Mouse (Mus musculus): ENCODE results near the gene Zc3h10. TPM values are rescaled to one million over a fixed set of nuclear protein-coding genes. Genes with fewer than 3 reads are reported as not detected.
"Not testable (repeated sequence)": the region's sequence is repeated elsewhere in the genome, so short reads cannot be mapped to it uniquely, and the experiment has no call there.

The Zc3h10 gene
- total RNA-seq, 2 experiments from 2014 or later, result 15.9 to 20.7 TPM

DNA sequence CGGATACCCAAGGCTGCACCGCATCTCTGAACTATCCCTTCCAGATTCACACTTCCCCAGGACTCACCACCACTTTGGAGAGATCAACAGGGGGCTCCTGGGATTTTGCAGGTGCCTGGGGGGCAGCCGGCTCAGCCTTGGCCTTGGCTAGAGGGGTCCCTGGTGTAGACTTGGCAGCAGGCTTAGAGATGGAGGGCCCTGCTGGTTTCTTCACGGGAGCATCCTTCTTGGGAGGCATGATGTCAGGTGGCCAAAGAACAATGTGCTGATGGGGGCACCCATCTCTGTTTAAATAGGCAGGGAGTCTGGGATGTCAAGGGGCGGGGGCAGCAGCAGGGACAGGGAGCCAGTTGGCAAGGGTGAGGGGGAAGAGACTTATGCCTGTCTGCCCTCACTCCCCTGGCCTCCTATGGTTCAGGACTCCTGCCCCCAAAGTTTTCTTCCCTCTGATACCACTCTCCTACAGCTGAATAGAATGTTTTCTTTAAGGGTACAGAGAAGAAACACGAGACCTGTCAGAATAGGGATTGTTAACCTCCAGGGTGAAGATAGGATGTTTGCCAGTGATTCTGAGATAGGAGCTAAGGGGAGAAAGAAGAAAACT lies 50.3 kb downstream of the Zc3h10 start:
- DNase-seq (ENCODE audit: low spot score in 2 of 2), result no peak

- no peak for DNase-seq (ENCODE audit: low spot score in 2 of 2)
Measured at GRCm38 (mm10) chr10:128496509-128497077, 51.0 kb downstream of the Zc3h10 start.

- DNase-seq (ENCODE audit: low spot score in 2 of 2), result no peak
Measured at GRCm38 (mm10) chr10:128495903-128496302, 51.7 kb downstream of the Zc3h10 start.

GRCm38 (mm10) chr10:128495270-128495669 lies 52.3 kb downstream of the Zc3h10 start:
- no peak for DNase-seq (ENCODE audit: low spot score in 2 of 2)

- no peak for DNase-seq (ENCODE audit: low spot score in 2 of 2)
Measured at GRCm38 (mm10) chr10:128494667-128495245, 52.8 kb downstream of the Zc3h10 start.

DNA sequence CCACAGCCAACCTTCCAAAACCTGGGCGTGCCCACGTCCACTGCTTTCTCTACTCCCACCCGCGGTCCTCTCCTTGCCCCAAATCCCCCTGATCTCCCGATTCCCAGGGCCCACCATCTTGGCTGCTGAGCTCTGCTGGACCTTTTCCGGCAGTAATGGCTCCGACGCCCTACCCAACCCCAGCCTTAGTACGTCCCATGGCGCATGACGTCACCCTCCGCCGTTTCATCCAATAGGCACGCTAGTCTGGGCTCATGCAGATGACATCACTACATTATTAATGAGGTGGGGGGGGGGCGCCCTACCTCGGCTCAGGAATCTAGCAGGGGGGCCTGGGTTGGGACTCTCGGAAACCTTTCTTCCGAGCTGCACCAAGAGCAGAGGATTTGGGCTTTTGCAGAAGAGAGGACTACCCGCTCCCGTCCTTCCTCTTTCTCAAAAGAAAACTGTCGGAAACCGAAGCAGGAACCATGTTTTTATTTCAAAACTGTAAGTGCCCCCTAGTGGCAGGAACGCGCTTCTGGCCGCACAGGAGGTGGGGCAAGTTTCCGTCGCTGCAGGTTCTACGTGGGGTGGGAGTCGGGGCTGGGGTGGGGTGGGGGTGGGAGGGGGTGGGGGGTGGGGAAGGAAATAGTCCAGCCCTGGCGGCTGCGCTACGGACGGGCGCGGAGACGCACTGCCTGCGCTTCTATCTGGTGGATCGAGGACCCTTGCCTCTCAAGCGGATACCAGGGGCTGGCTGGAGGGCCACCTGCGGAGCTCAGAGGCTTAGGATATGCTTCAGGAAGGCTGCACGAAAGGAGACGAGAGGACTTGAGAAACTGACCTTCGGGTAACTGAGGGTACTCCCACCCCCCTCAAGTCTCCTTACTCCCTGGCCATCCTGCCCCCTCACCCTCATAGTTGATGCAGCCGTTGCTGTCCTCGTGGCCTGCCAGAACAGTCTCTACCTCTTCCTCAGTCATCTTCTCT lies 53.6 kb downstream of the Zc3h10 start, which contains the start of gene Myl6:
Gene Myl6, minus strand, starts transcription at position 451 of the 972 bp plus-strand sequence.
- peak; percentile 97 to 98 for DNase-seq (ENCODE audit: low spot score in 2 of 2)

GRCm38 (mm10) chr10:128493319-128493694 lies 54.3 kb downstream of the Zc3h10 start:
- DNase-seq (ENCODE audit: low spot score in 2 of 2), result no peak

GRCm38 (mm10) chr10:128492633-128493311 lies 54.8 kb downstream of the Zc3h10 start:
- DNase-seq (ENCODE audit: low spot score in 2 of 2), result peak; percentile 56 to 58

DNA sequence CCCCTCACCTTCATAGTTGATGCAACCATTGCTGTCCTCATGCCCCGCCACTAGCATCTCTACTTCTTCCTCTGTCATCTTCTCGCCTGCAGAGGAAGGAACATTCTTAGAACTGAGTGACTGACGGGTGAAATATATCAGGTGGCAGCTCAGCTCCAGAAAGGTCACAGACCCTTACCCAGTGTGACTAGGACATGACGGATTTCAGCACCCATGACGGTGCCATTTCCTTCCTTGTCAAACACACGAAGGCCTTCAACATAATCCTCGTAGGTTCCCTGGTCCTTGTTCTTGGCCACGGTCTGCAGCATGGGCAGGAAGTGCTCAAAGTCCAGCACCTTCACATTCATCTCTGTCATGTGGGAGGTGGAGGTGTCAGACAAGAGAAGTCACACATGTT lies 55.5 kb downstream of the Zc3h10 start:
- DNase-seq (ENCODE audit: low spot score in 2 of 2), result not testable (repeated sequence)

Small RNA genes lying within 50 kb of the gene (microRNA-seq; reads per million reads assigned to microRNA genes)
- gene Gm47275, result 0 reads per million in 2 experiments
- gene Mir6916, result 0 reads per million in 2 experiments
- gene Mir6917, result 0 reads per million in 2 experiments

Other genes starting within 250 kb of the Zc3h10 start
- not detected for gene Il23a, start 249.0 kb downstream of the Zc3h10 start, total RNA-seq (2021)
- 10 to 100 TPM; 12.7 to 15.2 TPM for gene Pan2, start 244.4 kb downstream of the Zc3h10 start, total RNA-seq (2021)
- 10 to 100 TPM; 65.8 to 68.7 TPM for gene Cnpy2, start 225.3 kb downstream of the Zc3h10 start, total RNA-seq (2021)
- 100 to 1,000 TPM; 222 to 232 TPM for gene Cs, start 210.0 kb downstream of the Zc3h10 start, total RNA-seq (2021)
- gene Coq10a, start 178.8 kb downstream of the Zc3h10 start, total RNA-seq (2021), result 10 to 100 TPM; 58.5 to 60.4 TPM
- gene Ankrd52, start 170.7 kb downstream of the Zc3h10 start, total RNA-seq (2021), result 10 to 100 TPM; 51.0 to 52.2 TPM
- not detected for gene Slc39a5, start 146.5 kb downstream of the Zc3h10 start, total RNA-seq (2021)
- gene Nabp2, start 136.3 kb downstream of the Zc3h10 start, total RNA-seq (2021), result 10 to 100 TPM; 81.2 to 85.5 TPM
- 10 to 100 TPM; 78.9 to 81.5 TPM for gene Rnf41, start 136.1 kb downstream of the Zc3h10 start, total RNA-seq (2021)
- 100 to 1,000 TPM; 265 to 267 TPM for gene Smarcc2, start 88.5 kb downstream of the Zc3h10 start, total RNA-seq (2021)
- 100 to 1,000 TPM; 576 to 616 TPM for gene Myl6, start 53.6 kb downstream of the Zc3h10 start, total RNA-seq (2021)
- 10 to 100 TPM; 31.5 to 34.9 TPM for gene Myl6b, start 49.1 kb downstream of the Zc3h10 start, total RNA-seq (2021)
- 10 to 100 TPM; 13.1 to 13.2 TPM for gene Esyt1, start 21.9 kb downstream of the Zc3h10 start, total RNA-seq (2021)
- 1,000 to 10,000 TPM; 1,493 to 1,582 TPM for gene Rpl41, start 1.5 kb upstream of the Zc3h10 start, total RNA-seq (2021)
- gene Pa2g4, start 18.2 kb upstream of the Zc3h10 start, total RNA-seq (2021), result 10 to 100 TPM; 58.3 TPM
- gene Erbb3, start 41.9 kb upstream of the Zc3h10 start, total RNA-seq (2021), result 1 to 10 TPM; 5.1 to 5.2 TPM
- 100 to 1,000 TPM; 232 to 257 TPM for gene Rps26, start 79.0 kb upstream of the Zc3h10 start, total RNA-seq (2021)
- gene Ikzf4, start 98.2 kb upstream of the Zc3h10 start, total RNA-seq (2021), result 10 to 100 TPM; 12.8 to 17.6 TPM
- 10 to 100 TPM; 12.2 to 12.4 TPM for gene Suox, start 126.3 kb upstream of the Zc3h10 start, total RNA-seq (2021)
- gene Rab5b, start 148.5 kb upstream of the Zc3h10 start, total RNA-seq (2021), result 100 to 1,000 TPM; 131 to 136 TPM
- under 1 TPM; 0.54 to 0.88 TPM for gene Pmel, start 156.4 kb upstream of the Zc3h10 start, total RNA-seq (2021)
- 1 to 10 TPM; 1.4 to 2.6 TPM for gene Cdk2, start 157.3 kb upstream of the Zc3h10 start, total RNA-seq (2021)
- gene Dgka, start 197.1 kb upstream of the Zc3h10 start, total RNA-seq (2021), result 1 to 10 TPM; 8.2 to 8.5 TPM
- 10 to 100 TPM; 25.0 to 25.7 TPM for gene Pym1, start 200.1 kb upstream of the Zc3h10 start, total RNA-seq (2021)
- gene Mmp19, start 243.1 kb upstream of the Zc3h10 start, total RNA-seq (2021), result under 1 TPM; 0.63 to 0.66 TPM